Mouse (Mus musculus) olfactory bulb, adult 2 months (tissue): Measurements from ENCODE around the gene Sdf2l1.

Source experiments
- CTCF ChIP-seq: fragments of 200-500 bp; IDR thresholded peaks from 2 replicates; pipeline ENCODE4 v1.5.1; 2012; ENCODE audit warnings: low read depth, mild to moderate bottlenecking, low read length, moderate library complexity; ENCODE audit not compliant: insufficient read depth
- POLR2A ChIP-seq: fragments of 200-500 bp; IDR thresholded peaks from 2 replicates; pipeline ENCODE4 v1.6.1; 2012; ENCODE audit warnings: mild to moderate bottlenecking, low read depth, low read length, moderate library complexity; ENCODE audit not compliant: insufficient read depth

DNA sequence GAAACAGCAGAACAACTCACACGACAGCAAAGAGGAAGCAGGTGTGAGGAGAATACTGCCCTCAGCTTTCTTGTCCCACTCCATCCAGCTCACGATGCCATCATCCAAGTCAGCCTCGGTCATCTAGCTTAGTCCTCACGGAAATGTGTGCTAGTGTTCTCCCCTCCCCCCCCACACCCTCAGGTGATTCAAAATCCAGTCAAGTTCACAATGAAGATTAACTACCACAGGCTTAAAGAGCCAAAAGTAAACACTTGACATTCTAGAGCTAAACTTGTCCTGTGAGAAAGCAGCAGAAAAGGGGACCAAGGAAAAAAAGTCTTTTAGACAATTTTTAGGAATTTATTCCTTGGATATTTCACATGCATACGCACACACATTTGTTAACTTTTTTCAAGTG, 35.9 kb upstream of the Sdf2l1 start:
- no peak for TF ChIP-seq POLR2A
- no peak for TF ChIP-seq CTCF
